Mouse (Mus musculus): Measurements from ENCODE around the gene Rbm7. TPM values are rescaled to one million over a fixed set of nuclear protein-coding genes. Genes with fewer than 3 reads are reported as not detected.

Rbm7 gene
- polyA plus RNA-seq, 1 experiment from 2014 or later, result 73.8 TPM

DNA sequence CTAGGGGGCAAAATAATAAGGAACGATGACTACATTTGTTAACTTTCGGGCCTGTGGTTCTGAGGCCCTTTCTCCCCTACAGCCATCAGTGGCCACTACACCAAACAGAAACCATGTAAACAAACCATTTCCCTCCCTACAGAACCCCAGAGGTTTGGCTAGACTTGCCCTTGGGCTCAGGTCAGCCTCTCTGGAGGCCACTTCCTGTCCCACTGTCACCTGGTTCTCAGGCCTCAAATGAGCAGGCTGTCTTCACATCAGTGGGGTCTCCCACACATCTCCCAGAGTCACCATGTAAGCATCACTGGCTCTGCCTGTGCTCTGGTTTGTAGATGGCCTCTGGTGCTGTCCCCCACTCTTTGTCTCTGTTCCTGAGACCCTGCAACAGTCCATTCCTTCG is 39.1 kb downstream of the Rbm7 start:
- 90% methylated on average over 3 of the region's 3 CpGs for WGBS
- ATAC-seq, result no peak
- no peak overlapping the region for H3K9ac ChIP-seq (ENCODE audit: low read depth, low read length)
- no peak overlapping the region for H3K4me3 ChIP-seq (ENCODE audit: low read depth, low read length)
- no peak overlapping the region for H3K4me2 ChIP-seq (ENCODE audit: low read length)
- no peak overlapping the region for H3K27ac ChIP-seq (ENCODE audit: low read length)
- no peaks in the 10 kb centered on the region for H3K36me3 ChIP-seq (ENCODE audit: control insufficient read depth, insufficient read depth, low read length)
- H3K9me3 ChIP-seq (replicated peaks; ENCODE audit: control insufficient read depth, low read length, poor library complexity, severe bottlenecking), result no peaks in the 10 kb centered on the region
- H3K27me3 ChIP-seq (ENCODE audit: control insufficient read depth, insufficient read depth, low read depth, low read length), result no peaks in the 10 kb centered on the region
- no peaks in the 10 kb centered on the region for H3K4me1 ChIP-seq (ENCODE audit: control insufficient read depth, insufficient read depth, low read length)

DNA sequence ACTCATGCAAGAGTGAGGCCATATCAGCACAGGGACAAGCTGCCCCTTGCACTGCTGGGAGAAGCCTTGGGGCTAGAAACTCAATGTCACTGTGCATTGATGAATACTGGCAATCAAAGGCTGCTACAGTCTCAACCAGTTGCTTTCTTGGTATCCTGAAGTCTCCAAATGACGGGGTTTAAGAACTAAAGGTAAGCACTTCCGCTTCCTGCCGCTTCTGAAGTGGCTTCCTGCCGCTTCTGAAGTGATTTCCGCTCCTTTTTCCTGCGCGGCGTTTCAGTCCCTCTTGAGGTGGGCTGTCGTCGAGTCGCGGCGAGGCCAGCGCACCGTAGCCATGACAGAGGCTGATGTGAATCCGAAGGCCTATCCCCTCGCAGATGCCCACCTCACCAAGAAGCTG is 45.0 kb downstream of the Rbm7 start:
- Histone ChIP-seq H3K4me2 (ENCODE audit: low read length) (no peak overlapping the region), H3K9me3 (replicated peaks; ENCODE audit: control insufficient read depth, low read length, poor library complexity, severe bottlenecking) (no peaks in the 10 kb centered on the region), H3K4me1 (ENCODE audit: control insufficient read depth, insufficient read depth, low read length) (no peaks in the 10 kb centered on the region), H3K27ac (ENCODE audit: low read length) (no peak overlapping the region), H3K4me3 (ENCODE audit: low read depth, low read length) (no peak overlapping the region), H3K9ac (ENCODE audit: low read depth, low read length) (no peak overlapping the region), H3K36me3 (ENCODE audit: control insufficient read depth, insufficient read depth, low read length) (no peaks in the 10 kb centered on the region), H3K27me3 (ENCODE audit: control insufficient read depth, insufficient read depth, low read depth, low read length) (no peaks in the 10 kb centered on the region)
- 91% methylated on average over 17 of the region's 17 CpGs for WGBS
- no peak for ATAC-seq

DNA sequence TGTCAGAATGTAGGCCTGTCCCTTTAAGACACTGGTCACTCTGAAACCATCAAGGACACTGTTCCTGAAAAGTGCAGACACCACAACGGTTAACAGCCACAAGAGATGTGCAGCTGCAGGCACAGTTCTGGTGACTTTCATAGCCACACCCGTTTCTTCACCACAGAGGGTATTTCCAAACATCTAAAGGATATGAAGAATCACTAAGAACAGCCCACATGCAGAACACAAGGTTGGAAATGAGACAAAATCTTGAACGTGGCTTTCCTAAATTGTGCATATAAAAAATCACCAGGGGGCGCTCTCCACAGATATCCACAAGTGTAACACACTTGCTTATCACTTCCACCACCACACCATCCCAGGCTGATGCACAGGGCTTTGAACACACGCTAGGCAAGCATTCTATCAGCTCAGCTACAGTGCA is 47.3 kb downstream of the Rbm7 start:
- 38% methylated on average over 5 of the region's 5 CpGs for WGBS
- H3K27ac ChIP-seq (ENCODE audit: low read length), result no peak overlapping the region
- no peak overlapping the region for H3K4me2 ChIP-seq (ENCODE audit: low read length)
- H3K36me3 ChIP-seq (ENCODE audit: control insufficient read depth, insufficient read depth, low read length), result no peaks in the 10 kb centered on the region
- no peak for ATAC-seq
- no peak overlapping the region for H3K4me3 ChIP-seq (ENCODE audit: low read depth, low read length)
- no peaks in the 10 kb centered on the region for H3K9me3 ChIP-seq (replicated peaks; ENCODE audit: control insufficient read depth, low read length, poor library complexity, severe bottlenecking)
- H3K4me1 ChIP-seq (ENCODE audit: control insufficient read depth, insufficient read depth, low read length), result no peaks in the 10 kb centered on the region
- no peak overlapping the region for H3K9ac ChIP-seq (ENCODE audit: low read depth, low read length)
- no peaks in the 10 kb centered on the region for H3K27me3 ChIP-seq (ENCODE audit: control insufficient read depth, insufficient read depth, low read depth, low read length)

DNA sequence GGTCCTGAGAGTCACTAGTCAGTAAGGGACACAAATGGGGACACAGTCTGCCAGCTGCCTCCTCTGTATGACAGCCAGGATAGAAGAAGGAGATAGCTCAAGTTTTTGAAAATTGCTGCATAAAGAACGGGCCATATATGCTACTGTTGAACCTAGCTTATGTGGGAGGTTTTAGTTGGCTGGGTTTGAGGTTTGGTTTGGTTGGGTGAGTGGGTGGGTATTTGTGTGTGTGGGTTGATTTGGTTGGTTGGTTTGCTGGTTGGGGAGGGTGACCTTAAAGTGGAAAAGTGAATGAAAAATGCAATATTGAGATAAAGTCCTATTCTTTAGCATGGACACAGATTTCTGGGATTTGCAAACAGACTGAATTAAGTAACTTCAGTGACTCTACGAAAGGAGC is 50.3 kb downstream of the Rbm7 start:
- no peak overlapping the region for H3K4me2 ChIP-seq (ENCODE audit: low read length)
- WGBS, result 88% methylated on average over 2 of the region's 2 CpGs

DNA sequence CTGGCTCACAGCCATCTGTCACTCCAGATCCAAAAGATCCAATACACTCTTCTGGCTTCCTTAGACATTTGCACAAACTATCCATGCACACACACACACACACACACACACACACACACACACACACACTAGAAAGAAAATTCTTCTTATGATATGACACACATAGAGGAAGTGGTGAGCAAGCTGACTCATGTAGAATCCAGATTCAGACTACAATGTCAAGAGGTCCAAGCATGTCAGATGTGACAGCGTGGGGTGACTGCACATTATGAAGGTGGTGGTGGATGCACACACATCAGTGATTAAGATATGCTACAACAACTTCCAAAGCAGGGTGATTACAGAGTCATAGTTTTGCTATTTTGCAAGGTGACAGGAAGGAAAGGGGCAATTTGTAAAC is 51.2 kb downstream of the Rbm7 start:
- H3K4me3 ChIP-seq (ENCODE audit: low read depth, low read length), result no peak overlapping the region
- H3K36me3 ChIP-seq (ENCODE audit: control insufficient read depth, insufficient read depth, low read length), result no peaks in the 10 kb centered on the region
- H3K9ac ChIP-seq (ENCODE audit: low read depth, low read length), result no peak overlapping the region
- no peaks in the 10 kb centered on the region for H3K9me3 ChIP-seq (replicated peaks; ENCODE audit: control insufficient read depth, low read length, poor library complexity, severe bottlenecking)
- WGBS, result 90% methylated on average over 1 of the region's 1 CpGs
- no peak overlapping the region for H3K27ac ChIP-seq (ENCODE audit: low read length)
- H3K4me1 ChIP-seq (ENCODE audit: control insufficient read depth, insufficient read depth, low read length), result no peaks in the 10 kb centered on the region
- no peak overlapping the region for H3K4me2 ChIP-seq (ENCODE audit: low read length)
- no peaks in the 10 kb centered on the region for H3K27me3 ChIP-seq (ENCODE audit: control insufficient read depth, insufficient read depth, low read depth, low read length)
- ATAC-seq, result no peak

More for the DNA sequence above, 50.3 kb downstream of the Rbm7 start:
- no peak overlapping the region for H3K9ac ChIP-seq (ENCODE audit: low read depth, low read length)
- no peaks in the 10 kb centered on the region for H3K9me3 ChIP-seq (replicated peaks; ENCODE audit: control insufficient read depth, low read length, poor library complexity, severe bottlenecking)
- H3K4me1 ChIP-seq (ENCODE audit: control insufficient read depth, insufficient read depth, low read length), result no peaks in the 10 kb centered on the region
- H3K27ac ChIP-seq (ENCODE audit: low read length), result no peak overlapping the region
- H3K27me3 ChIP-seq (ENCODE audit: control insufficient read depth, insufficient read depth, low read depth, low read length), result no peaks in the 10 kb centered on the region
- no peak for ATAC-seq
- no peaks in the 10 kb centered on the region for H3K36me3 ChIP-seq (ENCODE audit: control insufficient read depth, insufficient read depth, low read length)
- no peak overlapping the region for H3K4me3 ChIP-seq (ENCODE audit: low read depth, low read length)

Small RNA genes within 50 kb of the gene (microRNA-seq; reads per million reads assigned to microRNA genes)
- gene Gm23653, result not detected

Other genes starting within 250 kb of the Rbm7 start
- 0.48 and 0.50 TPM in 2 replicates for gene Nxpe2, start 141.8 kb downstream of the Rbm7 start, polyA plus RNA-seq (2015; fragmentation: Nextera tagmentation; extraction: Ambion mirVana)
- gene Rexo2, start 14.7 kb downstream of the Rbm7 start, polyA plus RNA-seq (2015; fragmentation: Nextera tagmentation; extraction: Ambion mirVana), result 119 and 120 TPM in 2 replicates
- 21.0 and 21.5 TPM in 2 replicates for gene Gm5617, start 143 bp upstream of the Rbm7 start, polyA plus RNA-seq (2015; fragmentation: Nextera tagmentation; extraction: Ambion mirVana)
- gene Nnmt, start 109.9 kb upstream of the Rbm7 start, polyA plus RNA-seq (2015; fragmentation: Nextera tagmentation; extraction: Ambion mirVana), result 2.4 and 2.9 TPM in 2 replicates

Data from midbrain, embryonic 16.5 days (tissue).